Mouse (Mus musculus) kidney, embryonic 14.5 days (tissue): ENCODE results near the gene Shld1. TPM values are rescaled to one million over a fixed set of nuclear protein-coding genes. Genes with fewer than 3 reads are reported as not detected.
A peak's percentile ranks its signal among the peaks of the same experiment; 100 is the strongest.

Source experiments
- ATAC-seq: fragments of 200-750 bp; cut with Nextera tagmentation; 2 replicates; pipeline ENCODE4 v1.8.0; 2017; ENCODE audit warnings: moderate number of reproducible peaks, mild to moderate bottlenecking, moderate TSS enrichment, moderate library complexity; ENCODE audit not compliant: low FRiP score, low TSS enrichment
- H3K27ac ChIP-seq: fragments of 300-500 bp; sonication (generic); 2 replicates; pipeline ENCODE4 v1.5.1; 2014; ENCODE audit warnings: low read depth, mild to moderate bottlenecking, low read length, moderate library complexity, mixed read lengths
- H3K27me3 ChIP-seq: fragments of 300-500 bp; sonication (generic); 2 replicates; pipeline ENCODE4 v1.6.1; 2014; ENCODE audit warnings: mild to moderate bottlenecking, low read length; ENCODE audit not compliant: control insufficient read depth, insufficient read depth
- H3K36me3 ChIP-seq: fragments of 300-500 bp; sonication (generic); 2 replicates; pipeline ENCODE4 v1.6.1; 2014; ENCODE audit warnings: low read length, mixed read lengths; ENCODE audit not compliant: control insufficient read depth, insufficient read depth
- H3K4me1 ChIP-seq: fragments of 300-500 bp; sonication (generic); 2 replicates; pipeline ENCODE4 v1.6.1; 2014; ENCODE audit warnings: low read length, mixed read lengths; ENCODE audit not compliant: control insufficient read depth, insufficient read depth
- H3K4me2 ChIP-seq: fragments of 300-500 bp; sonication (generic); replicated peaks from 2 replicates; pipeline ENCODE4 v1.6.1; 2014; ENCODE audit warnings: low read depth, mild to moderate bottlenecking, low read length
- H3K4me3 ChIP-seq: fragments of 300-500 bp; sonication (generic); 2 replicates; pipeline ENCODE4 v1.5.1; 2014; ENCODE audit warnings: mild to moderate bottlenecking, low read length
- H3K9ac ChIP-seq: fragments of 300-500 bp; sonication (generic); 2 replicates; pipeline ENCODE4 v1.6.1; 2014; ENCODE audit warnings: low read depth, mild to moderate bottlenecking, low read length, moderate library complexity
- H3K9me3 ChIP-seq: fragments of 300-500 bp; sonication (generic); 2 replicates; pipeline ENCODE4 v1.6.1; 2016; ENCODE audit warnings: low read length; ENCODE audit not compliant: control insufficient read depth
- WGBS: fragments of 180-500 bp; shearing (Covaris S2); extraction: QIAGEN DNeasy Blood & Tissue Kit; methylation state at CpG from one replicate; pipeline ENCODE4 v1.1.7; 2014; 5-methylcytosine and 5-hydroxymethylcytosine counted together
- polyA plus RNA-seq: library from polyadenylated mRNA; unstranded; fragments of >200 nt; fragmentation: Nextera tagmentation; extraction: Ambion mirVana; gene quantifications from 2 replicates; pipeline ENCODE4 v1.2.1, GENCODE M21; 2014

The Shld1 gene
- polyA plus RNA-seq, result 17.3 and 18.2 TPM in 2 replicates

GRCm38 (mm10) chr2:132686756-132687737, at the start of gene Shld1:
TSS of gene Shld1 (plus strand) at chr2:132686931.
- peak within 1 kb of the TSS; percentile 49; the same call in 1 of the 2 replicates for H3K27ac ChIP-seq
- WGBS, result 10% methylated on average over 33 of the region's 33 CpGs
- no peaks in the 10 kb centered on the region for H3K27me3 ChIP-seq
- peak within 1 kb of the TSS; percentile 35 for H3K4me2 ChIP-seq
- H3K9ac ChIP-seq, result peak within 1 kb of the TSS; percentile 58
- H3K36me3 ChIP-seq, result no peaks in the 10 kb centered on the region
- ATAC-seq, result peak; percentile 92
- H3K9me3 ChIP-seq, result no peaks in the 10 kb centered on the region
- H3K4me3 ChIP-seq, result peak within 1 kb of the TSS; percentile 64
- no peaks in the 10 kb centered on the region for H3K4me1 ChIP-seq

- Histone ChIP-seq H3K4me1 (no peaks in the 10 kb centered on the region), H3K27ac (no peak overlapping the region), H3K9ac (no peak overlapping the region), H3K4me2 (no peak overlapping the region), H3K27me3 (no peaks in the 10 kb centered on the region), H3K4me3 (no peak overlapping the region), H3K36me3 (no peaks in the 10 kb centered on the region), H3K9me3 (no peaks in the 10 kb centered on the region)
- WGBS, result 92% methylated on average over 6 of the region's 6 CpGs
- ATAC-seq, result no peak
These were observed 48.4 kb upstream of the Shld1 start for GRCm38 (mm10) chr2:132638306-132638705.

- no peak overlapping the region for H3K27ac ChIP-seq
- 71% methylated on average over 7 of the region's 7 CpGs for WGBS
- no peak for ATAC-seq
These were observed 47.4 kb upstream of the Shld1 start for GRCm38 (mm10) chr2:132639337-132639736.

GRCm38 (mm10) chr2:132641196-132641595, 45.5 kb upstream of the Shld1 start:
- Histone ChIP-seq H3K9ac (no peak overlapping the region), H3K4me2 (no peak overlapping the region), H3K9me3 (no peaks in the 10 kb centered on the region), H3K27ac (no peak overlapping the region), H3K36me3 (no peaks in the 10 kb centered on the region), H3K27me3 (no peaks in the 10 kb centered on the region), H3K4me1 (no peaks in the 10 kb centered on the region), H3K4me3 (no peak overlapping the region)
- ATAC-seq, result no peak
- WGBS, result 53% methylated on average over 3 of the region's 3 CpGs

More at GRCm38 (mm10) chr2:132639337-132639736, 47.4 kb upstream of the Shld1 start:
- no peaks in the 10 kb centered on the region for H3K9me3 ChIP-seq
- H3K4me1 ChIP-seq, result no peaks in the 10 kb centered on the region
- no peak overlapping the region for H3K4me2 ChIP-seq
- no peak overlapping the region for H3K9ac ChIP-seq
- H3K4me3 ChIP-seq, result no peak overlapping the region
- no peaks in the 10 kb centered on the region for H3K36me3 ChIP-seq
- H3K27me3 ChIP-seq, result no peaks in the 10 kb centered on the region

GRCm38 (mm10) chr2:132643161-132643560, 43.6 kb upstream of the Shld1 start:
- peaks cover 10% of the 10 kb centered on the region; the same call in 1 of the 2 replicates for H3K4me1 ChIP-seq
- no peaks in the 10 kb centered on the region for H3K27me3 ChIP-seq
- H3K36me3 ChIP-seq, result no peaks in the 10 kb centered on the region
- no peak overlapping the region for H3K4me3 ChIP-seq
- H3K9me3 ChIP-seq, result no peaks in the 10 kb centered on the region
- 78% methylated on average over 4 of the region's 4 CpGs for WGBS
- ATAC-seq, result no peak
- H3K27ac ChIP-seq, result no peak overlapping the region
- no peak overlapping the region for H3K9ac ChIP-seq
- no peak overlapping the region for H3K4me2 ChIP-seq

- 21% methylated on average over 17 of the region's 17 CpGs for WGBS
- Histone ChIP-seq H3K27me3 (no peaks in the 10 kb centered on the region), H3K36me3 (no peaks in the 10 kb centered on the region), H3K4me2 (peak overlapping the region; percentile 15), H3K9me3 (no peaks in the 10 kb centered on the region), H3K27ac (peak overlapping the region; percentile 65; the same call in 1 of the 2 replicates), H3K9ac (no peak overlapping the region), H3K4me3 (no peak overlapping the region), H3K4me1 (peaks cover 10% of the 10 kb centered on the region; the same call in 1 of the 2 replicates)
- ATAC-seq, result peak; percentile 89
These were observed 39.6 kb upstream of the Shld1 start for GRCm38 (mm10) chr2:132646856-132647745.

- no peaks in the 10 kb centered on the region for H3K36me3 ChIP-seq
- no peaks in the 10 kb centered on the region for H3K9me3 ChIP-seq
- no peak overlapping the region for H3K9ac ChIP-seq
- no peak overlapping the region for H3K4me2 ChIP-seq
- 74% methylated on average over 10 of the region's 10 CpGs for WGBS
- H3K4me1 ChIP-seq, result peaks cover 10% of the 10 kb centered on the region; the same call in 1 of the 2 replicates
- H3K27ac ChIP-seq, result no peak overlapping the region
- ATAC-seq, result no peak
- no peaks in the 10 kb centered on the region for H3K27me3 ChIP-seq
- H3K4me3 ChIP-seq, result no peak overlapping the region
These were observed 37.3 kb upstream of the Shld1 start for GRCm38 (mm10) chr2:132649352-132649870.

- no peak overlapping the region for H3K4me2 ChIP-seq
- ATAC-seq, result no peak
- no peak overlapping the region for H3K27ac ChIP-seq
- no peak overlapping the region for H3K4me3 ChIP-seq
- H3K4me1 ChIP-seq, result peaks cover 10% of the 10 kb centered on the region; the same call in 1 of the 2 replicates
- 73% methylated on average over 2 of the region's 2 CpGs for WGBS
- H3K27me3 ChIP-seq, result no peaks in the 10 kb centered on the region
- no peaks in the 10 kb centered on the region for H3K36me3 ChIP-seq
- no peak overlapping the region for H3K9ac ChIP-seq
- H3K9me3 ChIP-seq, result no peaks in the 10 kb centered on the region
These were observed 36.2 kb upstream of the Shld1 start for GRCm38 (mm10) chr2:132650546-132650945.
